Mouse (Mus musculus): ENCODE results near the gene Shld1. TPM values are rescaled to one million over a fixed set of nuclear protein-coding genes. Genes with fewer than 3 reads are reported as not detected.

The Shld1 gene
- total and polyA plus RNA-seq, 2 experiments from 2014 or later = 14.1 to 23.3 TPM

- Histone ChIP-seq H3K27me3 (ENCODE audit: control insufficient read depth, insufficient read depth, low read length) (no peaks in the 10 kb centered on the region), H3K9me3 (replicated peaks; ENCODE audit: control insufficient read depth, low read length) (no peaks in the 10 kb centered on the region), H3K4me1 (ENCODE audit: control insufficient read depth, insufficient read depth) (no peaks in the 10 kb centered on the region), H3K36me3 (replicated peaks; ENCODE audit: control insufficient read depth, insufficient read depth, low read length) (no peaks in the 10 kb centered on the region), H3K4me2 (ENCODE audit: low read depth, low read length) (no peak overlapping the region), H3K4me3 (ENCODE audit: low read depth, low read length) (no peak overlapping the region), H3K9ac (replicated peaks; ENCODE audit: low read depth, low read length) (no peak overlapping the region), H3K27ac (ENCODE audit: low read depth) (no peak overlapping the region)
- TF ChIP-seq CTCF (IDR thresholded peaks at IDR 0.05; ENCODE audit: low read depth) = no peak
- TF ChIP-seq EP300 (IDR thresholded peaks at IDR 0.05; ENCODE audit: low read depth) = no peak
- 62% methylated on average over 2 of the region's 2 CpGs for WGBS
- ATAC-seq (ENCODE audit: insufficient read depth, low read depth) (no peak), DNase-seq (ENCODE audit: low spot score) (no peak)
These were observed 29.5 kb upstream of the Shld1 start for GRCm38 (mm10) chr2:132657186-132657585.

GRCm38 (mm10) chr2:132658412-132659120 lies 28.2 kb upstream of the Shld1 start:
- TF ChIP-seq CTCF (IDR thresholded peaks at IDR 0.05; ENCODE audit: low read depth) = no peak
- no peak for TF ChIP-seq EP300 (IDR thresholded peaks at IDR 0.05; ENCODE audit: low read depth)
- WGBS = 74% methylated on average over 9 of the region's 9 CpGs
- DNase-seq (ENCODE audit: low spot score) (no peak), ATAC-seq (ENCODE audit: insufficient read depth, low read depth) (no peak)
- Histone ChIP-seq H3K4me1 (ENCODE audit: control insufficient read depth, insufficient read depth) (no peaks in the 10 kb centered on the region), H3K27me3 (ENCODE audit: control insufficient read depth, insufficient read depth, low read length) (no peaks in the 10 kb centered on the region), H3K4me2 (ENCODE audit: low read depth, low read length) (no peak overlapping the region), H3K36me3 (replicated peaks; ENCODE audit: control insufficient read depth, insufficient read depth, low read length) (no peaks in the 10 kb centered on the region), H3K4me3 (ENCODE audit: low read depth, low read length) (no peak overlapping the region), H3K9ac (replicated peaks; ENCODE audit: low read depth, low read length) (no peak overlapping the region), H3K9me3 (replicated peaks; ENCODE audit: control insufficient read depth, low read length) (no peaks in the 10 kb centered on the region), H3K27ac (ENCODE audit: low read depth) (no peak overlapping the region)

- H3K27ac ChIP-seq (ENCODE audit: low read depth) = no peak overlapping the region
- 57% methylated on average over 6 of the region's 6 CpGs for WGBS
- no peaks in the 10 kb centered on the region for H3K4me1 ChIP-seq (ENCODE audit: control insufficient read depth, insufficient read depth)
- H3K27me3 ChIP-seq (ENCODE audit: control insufficient read depth, insufficient read depth, low read length) = no peaks in the 10 kb centered on the region
- TF ChIP-seq EP300 (IDR thresholded peaks at IDR 0.05; ENCODE audit: low read depth) = no peak
- TF ChIP-seq CTCF (IDR thresholded peaks at IDR 0.05; ENCODE audit: low read depth) = no peak
- no peak overlapping the region for H3K4me2 ChIP-seq (ENCODE audit: low read depth, low read length)
- H3K36me3 ChIP-seq (replicated peaks; ENCODE audit: control insufficient read depth, insufficient read depth, low read length) = no peaks in the 10 kb centered on the region
- no peak for DNase-seq (ENCODE audit: low spot score)
- no peaks in the 10 kb centered on the region for H3K9me3 ChIP-seq (replicated peaks; ENCODE audit: control insufficient read depth, low read length)
- ATAC-seq (ENCODE audit: insufficient read depth, low read depth) = no peak
- H3K9ac ChIP-seq (replicated peaks; ENCODE audit: low read depth, low read length) = no peak overlapping the region
- H3K4me3 ChIP-seq (ENCODE audit: low read depth, low read length) = no peak overlapping the region
These were observed 17.6 kb upstream of the Shld1 start for GRCm38 (mm10) chr2:132669091-132669490.

- H3K4me1 ChIP-seq (ENCODE audit: control insufficient read depth, insufficient read depth) = no peaks in the 10 kb centered on the region
- H3K36me3 ChIP-seq (replicated peaks; ENCODE audit: control insufficient read depth, insufficient read depth, low read length) = no peaks in the 10 kb centered on the region
- H3K4me3 ChIP-seq (ENCODE audit: low read depth, low read length) = no peak overlapping the region
- H3K27ac ChIP-seq (ENCODE audit: low read depth) = no peak overlapping the region
- no peak overlapping the region for H3K4me2 ChIP-seq (ENCODE audit: low read depth, low read length)
- no peaks in the 10 kb centered on the region for H3K27me3 ChIP-seq (ENCODE audit: control insufficient read depth, insufficient read depth, low read length)
- TF ChIP-seq CTCF (IDR thresholded peaks at IDR 0.05; ENCODE audit: low read depth) (no peak), EP300 (IDR thresholded peaks at IDR 0.05; ENCODE audit: low read depth) (no peak)
- WGBS = 67% methylated on average over 4 of the region's 4 CpGs
- ATAC-seq (ENCODE audit: insufficient read depth, low read depth) (no peak), DNase-seq (ENCODE audit: low spot score) (no peak)
- H3K9ac ChIP-seq (replicated peaks; ENCODE audit: low read depth, low read length) = no peak overlapping the region
- no peaks in the 10 kb centered on the region for H3K9me3 ChIP-seq (replicated peaks; ENCODE audit: control insufficient read depth, low read length)
These were observed 16.4 kb upstream of the Shld1 start for GRCm38 (mm10) chr2:132670290-132670689.

GRCm38 (mm10) chr2:132672121-132672520 lies 14.6 kb upstream of the Shld1 start:
- no peak for DNase-seq (ENCODE audit: low spot score)
- Histone ChIP-seq H3K4me1 (ENCODE audit: control insufficient read depth, insufficient read depth) (no peaks in the 10 kb centered on the region), H3K4me2 (ENCODE audit: low read depth, low read length) (no peak overlapping the region), H3K9me3 (replicated peaks; ENCODE audit: control insufficient read depth, low read length) (no peaks in the 10 kb centered on the region), H3K9ac (replicated peaks; ENCODE audit: low read depth, low read length) (no peak overlapping the region), H3K36me3 (replicated peaks; ENCODE audit: control insufficient read depth, insufficient read depth, low read length) (no peaks in the 10 kb centered on the region), H3K27me3 (ENCODE audit: control insufficient read depth, insufficient read depth, low read length) (no peaks in the 10 kb centered on the region), H3K4me3 (ENCODE audit: low read depth, low read length) (no peak overlapping the region), H3K27ac (ENCODE audit: low read depth) (no peak overlapping the region)
- TF ChIP-seq CTCF (IDR thresholded peaks at IDR 0.05; ENCODE audit: low read depth) (no peak), EP300 (IDR thresholded peaks at IDR 0.05; ENCODE audit: low read depth) (no peak)
- no peak for ATAC-seq (ENCODE audit: insufficient read depth, low read depth)
- WGBS = 81% methylated on average over 3 of the region's 3 CpGs

GRCm38 (mm10) chr2:132676111-132676510 lies 10.6 kb upstream of the Shld1 start:
- H3K27ac ChIP-seq (ENCODE audit: low read depth) = no peak overlapping the region
- H3K4me3 ChIP-seq (ENCODE audit: low read depth, low read length) = no peak overlapping the region
- no peaks in the 10 kb centered on the region for H3K27me3 ChIP-seq (ENCODE audit: control insufficient read depth, insufficient read depth, low read length)
- no peak overlapping the region for H3K4me2 ChIP-seq (ENCODE audit: low read depth, low read length)
- TF ChIP-seq CTCF (IDR thresholded peaks at IDR 0.05; ENCODE audit: low read depth) (no peak), EP300 (IDR thresholded peaks at IDR 0.05; ENCODE audit: low read depth) (no peak)
- no peaks in the 10 kb centered on the region for H3K36me3 ChIP-seq (replicated peaks; ENCODE audit: control insufficient read depth, insufficient read depth, low read length)
- no peak for DNase-seq (ENCODE audit: low spot score)
- ATAC-seq (ENCODE audit: insufficient read depth, low read depth) = no peak
- H3K4me1 ChIP-seq (ENCODE audit: control insufficient read depth, insufficient read depth) = no peaks in the 10 kb centered on the region
- H3K9ac ChIP-seq (replicated peaks; ENCODE audit: low read depth, low read length) = no peak overlapping the region
- H3K9me3 ChIP-seq (replicated peaks; ENCODE audit: control insufficient read depth, low read length) = no peaks in the 10 kb centered on the region
- 62% methylated on average over 4 of the region's 4 CpGs for WGBS

All from heart, postnatal 0 days (tissue).